Comparison of ENCODE assay signal across 8 mouse cellular contexts in the genomic region with DNA sequence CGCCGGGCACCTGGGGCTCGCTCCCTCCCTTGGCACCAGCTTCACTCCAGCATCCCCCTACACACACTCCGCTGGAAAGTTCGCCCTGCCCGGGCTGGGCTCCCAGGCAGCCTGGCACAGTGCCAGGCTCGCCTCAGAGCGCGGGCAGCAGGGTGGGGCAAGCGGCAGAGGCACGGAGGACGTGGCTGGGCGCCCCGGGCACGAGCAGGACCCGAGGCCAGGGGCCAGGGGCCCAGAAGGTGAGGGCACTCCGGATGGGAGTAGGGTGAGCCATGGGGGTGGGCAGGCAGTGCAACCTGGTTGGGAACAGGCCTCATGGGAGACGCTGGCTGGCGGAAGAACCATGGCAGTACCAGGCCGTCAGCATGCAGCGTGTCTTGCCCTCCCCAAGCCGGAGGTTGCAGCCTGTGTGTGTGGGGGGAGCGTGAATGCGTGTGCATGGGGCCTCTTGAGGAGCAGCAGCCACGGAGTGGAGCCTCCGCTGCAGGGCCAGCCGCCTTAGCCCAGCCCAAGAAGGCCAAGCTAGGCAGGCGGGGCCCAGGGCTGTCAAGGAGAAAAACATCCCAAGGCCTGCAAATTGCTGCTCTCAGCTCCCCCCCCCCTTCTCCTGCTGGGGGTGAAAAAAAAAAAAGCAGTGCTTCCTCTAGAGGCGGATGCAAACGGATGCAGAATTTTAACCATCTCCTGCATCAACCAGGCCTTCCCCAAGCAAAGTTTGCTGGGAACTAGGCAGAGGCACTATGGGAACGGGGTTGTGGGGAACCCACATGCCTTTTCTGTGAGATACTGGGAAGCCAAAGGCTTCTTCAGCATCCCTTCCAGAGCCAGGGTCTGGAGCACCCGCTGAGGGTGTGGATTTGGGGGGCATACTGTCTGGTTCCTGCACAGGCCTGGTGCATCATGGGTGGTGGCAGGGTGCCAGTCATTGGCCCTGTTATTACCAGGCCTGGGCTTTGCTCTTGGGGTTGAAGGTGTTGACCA.
A peak's percentile ranks its signal among the peaks of the same experiment; 100 is the strongest.
DNase-seq lines count a peak whose midpoint lies in the region; ATAC-seq lines count a peak whose summit lies in the region.

No protein-coding gene starts in this region.

- H3K4me3 ChIP-seq in intestine, embryonic 15.5 days (replicated peaks): peak overlapping the region; percentile 36
- H3K4me3 ChIP-seq in limb, embryonic 10.5 days: no peak overlapping the region
- H3K4me3 ChIP-seq in midbrain, embryonic 14.5 days (replicated peaks; ENCODE audit: low read depth, low read length): peak overlapping the region; percentile 33
- H3K4me3 ChIP-seq in stomach, embryonic 14.5 days (ENCODE audit: low read depth, low read length): peak overlapping the region; percentile 35

- no peaks in the 10 kb centered on the region for H3K9me3 ChIP-seq in intestine, embryonic 15.5 days
- H3K9me3 ChIP-seq in limb, embryonic 10.5 days (replicated peaks): no peaks in the 10 kb centered on the region
- no peaks in the 10 kb centered on the region for H3K9me3 ChIP-seq in midbrain, embryonic 14.5 days (ENCODE audit: control insufficient read depth, low read length)
- no peaks in the 10 kb centered on the region for H3K9me3 ChIP-seq in stomach, embryonic 14.5 days (ENCODE audit: control insufficient read depth, low read depth, low read length)

- DNase-seq in embryo, embryonic 11 days: peak; percentile 45
- no peak for DNase-seq in embryo, embryonic 10 days (ENCODE audit: low spot score)
- peak; percentile 93 to 94 for DNase-seq in cerebellum, postnatal 25 days
- peak; percentile 90 for DNase-seq in gastrocnemius, postnatal 14 days
- DNase-seq in limb, embryonic 10.5 days (ENCODE audit: low spot score): peak; percentile 47
- peak; percentile 88 for DNase-seq in midbrain, embryonic 14.5 days

- no peaks in the 10 kb centered on the region for H3K36me3 ChIP-seq in intestine, embryonic 15.5 days
- no peaks in the 10 kb centered on the region for H3K36me3 ChIP-seq in limb, embryonic 10.5 days
- no peaks in the 10 kb centered on the region for H3K36me3 ChIP-seq in midbrain, embryonic 14.5 days (ENCODE audit: control insufficient read depth, insufficient read depth, low read length)
- H3K36me3 ChIP-seq in stomach, embryonic 14.5 days (ENCODE audit: control insufficient read depth, insufficient read depth, low read length): no peaks in the 10 kb centered on the region; the same call in 1 of the 2 replicates

- peak overlapping the region; percentile 63 for H3K9ac ChIP-seq in intestine, embryonic 15.5 days
- H3K9ac ChIP-seq in midbrain, embryonic 14.5 days (replicated peaks; ENCODE audit: low read length): peak overlapping the region; percentile 66
- H3K9ac ChIP-seq in stomach, embryonic 14.5 days (replicated peaks; ENCODE audit: low read depth, low read length): peak overlapping the region; percentile 76

- intact Hi-C loops in gastrocnemius, postnatal 14 days (cut with DNase I; ENCODE audit: low total_unique reads): no loop called here

- WGBS in intestine, embryonic 15.5 days: 16% methylated on average over 32 of the region's 32 CpGs
- 67% methylated on average over 32 of the region's 32 CpGs for WGBS in limb, embryonic 10.5 days
- 18% methylated on average over 32 of the region's 32 CpGs for WGBS in midbrain, embryonic 14.5 days
- 17% methylated on average over 32 of the region's 32 CpGs for WGBS in stomach, embryonic 14.5 days

- peak overlapping the region; percentile 84 for H3K4me2 ChIP-seq in intestine, embryonic 15.5 days (replicated peaks)
- H3K4me2 ChIP-seq in midbrain, embryonic 14.5 days (ENCODE audit: low read length): peak overlapping the region; percentile 62
- peak overlapping the region; percentile 69 for H3K4me2 ChIP-seq in stomach, embryonic 14.5 days (replicated peaks; ENCODE audit: low read depth, low read length)

- peak overlapping the region; percentile 95 for H3K27ac ChIP-seq in intestine, embryonic 15.5 days
- peak overlapping the region; percentile 77 for H3K27ac ChIP-seq in limb, embryonic 10.5 days
- peak overlapping the region; percentile 99 for H3K27ac ChIP-seq in midbrain, embryonic 14.5 days (replicated peaks; ENCODE audit: low read depth, low read length)
- peak overlapping the region; percentile 99 for H3K27ac ChIP-seq in stomach, embryonic 14.5 days (ENCODE audit: low read length)

- H3K27me3 ChIP-seq in intestine, embryonic 15.5 days (replicated peaks): 0 out of 2 replicates have a peak, but pooled peaks cover 2% of the 10 kb centered on the region
- peaks cover 93% of the 10 kb centered on the region for H3K27me3 ChIP-seq in limb, embryonic 10.5 days (ENCODE audit: low read depth, poor library complexity, severe bottlenecking)
- peaks cover 30% of the 10 kb centered on the region for H3K27me3 ChIP-seq in midbrain, embryonic 14.5 days (ENCODE audit: control insufficient read depth, insufficient read depth, low read length)
- H3K27me3 ChIP-seq in stomach, embryonic 14.5 days (ENCODE audit: control insufficient read depth, insufficient read depth, low read length): no peaks in the 10 kb centered on the region

- peaks cover 19% of the 10 kb centered on the region for H3K4me1 ChIP-seq in intestine, embryonic 15.5 days (replicated peaks)
- H3K4me1 ChIP-seq in limb, embryonic 10.5 days: peaks cover 21% of the 10 kb centered on the region
- peaks cover 44% of the 10 kb centered on the region for H3K4me1 ChIP-seq in midbrain, embryonic 14.5 days (ENCODE audit: control insufficient read depth, insufficient read depth, low read length)
- peaks cover 22% of the 10 kb centered on the region for H3K4me1 ChIP-seq in stomach, embryonic 14.5 days (ENCODE audit: control insufficient read depth, insufficient read depth, low read length)

- peak; percentile 89 for ATAC-seq in intestine, embryonic 15.5 days
- peak; percentile 83 for ATAC-seq in midbrain, embryonic 14.5 days (ENCODE audit: low FRiP score, low TSS enrichment)
- ATAC-seq in stomach, embryonic 14.5 days (ENCODE audit: insufficient number of reproducible peaks, insufficient read depth, low FRiP score, low read depth): peak; percentile 89
